Mouse (Mus musculus): ENCODE data around the gene Mtx2. TPM values are rescaled to one million over a fixed set of nuclear protein-coding genes. Genes with fewer than 3 reads are reported as not detected.

Gene Mtx2
- polyA plus RNA-seq, 1 experiment from 2014 or later = 158 TPM

GRCm38 (mm10) chr2:74874043-74874442 is 48.4 kb downstream of the Mtx2 start:
- no peak for ATAC-seq (replicated peaks; ENCODE audit: insufficient number of reproducible peaks, insufficient read depth, low FRiP score, low read depth)
- Histone ChIP-seq H3K4me3 (no peak overlapping the region), H3K9ac (no peak overlapping the region), H3K27ac (no peak overlapping the region), H3K9me3 (replicated peaks) (no peaks in the 10 kb centered on the region), H3K27me3 (no peaks in the 10 kb centered on the region), H3K4me1 (replicated peaks) (no peaks in the 10 kb centered on the region), H3K4me2 (no peak overlapping the region), H3K36me3 (peaks cover 22% of the 10 kb centered on the region)
- WGBS = 83% methylated on average over 9 of the region's 9 CpGs

DNA sequence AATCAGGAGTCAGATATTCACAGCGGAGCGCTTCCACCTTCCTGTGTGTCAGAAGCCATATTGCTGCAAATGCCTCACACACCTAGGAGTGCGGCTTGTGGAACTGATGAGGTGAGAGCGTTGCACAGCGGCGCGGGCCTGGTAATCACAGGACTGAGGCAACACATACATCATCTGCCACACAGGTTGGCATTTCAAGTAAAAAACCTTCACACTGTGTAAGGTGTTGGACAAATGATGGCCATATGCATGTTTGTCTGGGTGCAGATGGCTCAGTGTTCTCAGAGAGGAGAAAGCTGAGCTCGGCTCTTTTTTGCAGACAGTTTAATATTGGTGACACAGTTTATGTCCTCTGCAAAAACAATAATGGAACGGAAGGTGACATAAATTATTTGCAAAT is 58.8 kb downstream of the Mtx2 start:
- no peak overlapping the region for H3K9ac ChIP-seq
- no peak overlapping the region for H3K4me2 ChIP-seq
- no peaks in the 10 kb centered on the region for H3K9me3 ChIP-seq (replicated peaks)
- 86% methylated on average over 9 of the region's 9 CpGs for WGBS
- no peaks in the 10 kb centered on the region for H3K36me3 ChIP-seq
- H3K4me3 ChIP-seq = no peak overlapping the region
- H3K27ac ChIP-seq = no peak overlapping the region
- H3K4me1 ChIP-seq (replicated peaks) = no peaks in the 10 kb centered on the region
- no peaks in the 10 kb centered on the region for H3K27me3 ChIP-seq
- no peak for ATAC-seq (replicated peaks; ENCODE audit: insufficient number of reproducible peaks, insufficient read depth, low FRiP score, low read depth)

- no peaks in the 10 kb centered on the region for H3K36me3 ChIP-seq
- H3K4me2 ChIP-seq = no peak overlapping the region
- 71% methylated on average over 5 of the region's 5 CpGs for WGBS
- no peaks in the 10 kb centered on the region for H3K4me1 ChIP-seq (replicated peaks)
- H3K27me3 ChIP-seq = no peaks in the 10 kb centered on the region
- no peaks in the 10 kb centered on the region for H3K9me3 ChIP-seq (replicated peaks)
- H3K9ac ChIP-seq = no peak overlapping the region
- no peak overlapping the region for H3K4me3 ChIP-seq
- no peak for ATAC-seq (replicated peaks; ENCODE audit: insufficient number of reproducible peaks, insufficient read depth, low FRiP score, low read depth)
- H3K27ac ChIP-seq = no peak overlapping the region
Observed at GRCm38 (mm10) chr2:74891868-74892267, 66.3 kb downstream of the Mtx2 start.

GRCm38 (mm10) chr2:74892881-74893615 is 67.4 kb downstream of the Mtx2 start:
- ATAC-seq (replicated peaks; ENCODE audit: insufficient number of reproducible peaks, insufficient read depth, low FRiP score, low read depth) = no peak
- no peak overlapping the region for H3K27ac ChIP-seq
- H3K9ac ChIP-seq = no peak overlapping the region
- H3K4me1 ChIP-seq (replicated peaks) = no peaks in the 10 kb centered on the region
- no peak overlapping the region for H3K4me3 ChIP-seq
- no peaks in the 10 kb centered on the region for H3K9me3 ChIP-seq (replicated peaks)
- WGBS = 84% methylated on average over 7 of the region's 7 CpGs
- no peaks in the 10 kb centered on the region for H3K27me3 ChIP-seq
- no peaks in the 10 kb centered on the region for H3K36me3 ChIP-seq
- H3K4me2 ChIP-seq = no peak overlapping the region

DNA sequence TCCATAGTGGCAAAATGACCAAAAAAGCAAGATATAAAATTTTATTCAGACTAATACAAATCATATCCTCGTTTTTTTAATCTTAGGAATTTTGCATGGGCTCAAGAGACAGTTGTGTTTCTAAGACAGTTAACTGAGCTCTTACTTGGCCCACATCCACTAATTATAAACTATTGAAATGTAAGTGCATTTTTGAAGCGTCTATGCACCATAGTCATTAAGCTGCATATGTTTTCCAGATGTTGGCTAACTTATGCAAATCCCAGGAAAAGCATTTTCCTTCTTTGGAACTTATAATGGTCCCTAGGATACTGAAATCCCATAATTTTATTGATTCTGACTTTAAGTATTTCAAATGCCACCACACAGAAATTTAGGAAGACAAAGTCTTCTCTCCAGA is 68.5 kb downstream of the Mtx2 start:
- Histone ChIP-seq H3K4me3 (no peak overlapping the region), H3K4me2 (no peak overlapping the region), H3K9me3 (replicated peaks) (no peaks in the 10 kb centered on the region), H3K4me1 (replicated peaks) (no peaks in the 10 kb centered on the region), H3K27ac (no peak overlapping the region), H3K9ac (no peak overlapping the region), H3K36me3 (no peaks in the 10 kb centered on the region), H3K27me3 (no peaks in the 10 kb centered on the region)
- WGBS = 60% methylated on average over 2 of the region's 2 CpGs
- ATAC-seq (replicated peaks; ENCODE audit: insufficient number of reproducible peaks, insufficient read depth, low FRiP score, low read depth) = no peak

- Histone ChIP-seq H3K27ac (no peak overlapping the region), H3K9ac (no peak overlapping the region), H3K9me3 (replicated peaks) (no peaks in the 10 kb centered on the region), H3K4me1 (replicated peaks) (no peaks in the 10 kb centered on the region), H3K36me3 (no peaks in the 10 kb centered on the region), H3K4me2 (no peak overlapping the region), H3K4me3 (no peak overlapping the region), H3K27me3 (no peaks in the 10 kb centered on the region)
- WGBS = 42% methylated on average over 5 of the region's 5 CpGs
- ATAC-seq (replicated peaks; ENCODE audit: insufficient number of reproducible peaks, insufficient read depth, low FRiP score, low read depth) = no peak
Observed at GRCm38 (mm10) chr2:74899973-74900372, 74.4 kb downstream of the Mtx2 start.

GRCm38 (mm10) chr2:74901764-74902295 is 76.2 kb downstream of the Mtx2 start:
- Histone ChIP-seq H3K9me3 (replicated peaks) (no peaks in the 10 kb centered on the region), H3K4me3 (no peak overlapping the region), H3K27me3 (no peaks in the 10 kb centered on the region), H3K9ac (no peak overlapping the region), H3K4me2 (no peak overlapping the region), H3K4me1 (replicated peaks) (no peaks in the 10 kb centered on the region; the same call in 1 of the 2 replicates), H3K36me3 (no peaks in the 10 kb centered on the region), H3K27ac (no peak overlapping the region)
- 29% methylated on average over 3 of the region's 3 CpGs for WGBS
- no peak for ATAC-seq (replicated peaks; ENCODE audit: insufficient number of reproducible peaks, insufficient read depth, low FRiP score, low read depth)

- Histone ChIP-seq H3K27ac (0 out of 2 replicates have a peak overlapping the region, but pooled peaks have one; percentile 16), H3K4me1 (replicated peaks) (peaks cover 3% of the 10 kb centered on the region; the same call in 1 of the 2 replicates), H3K9ac (no peak overlapping the region), H3K4me3 (no peak overlapping the region), H3K27me3 (no peaks in the 10 kb centered on the region), H3K4me2 (no peak overlapping the region), H3K36me3 (no peaks in the 10 kb centered on the region), H3K9me3 (replicated peaks) (no peaks in the 10 kb centered on the region)
- WGBS = 63% methylated on average over 19 of the region's 19 CpGs
- ATAC-seq (replicated peaks; ENCODE audit: insufficient number of reproducible peaks, insufficient read depth, low FRiP score, low read depth) = no peak
Observed at GRCm38 (mm10) chr2:74907368-74908291, 82.0 kb downstream of the Mtx2 start.

DNA sequence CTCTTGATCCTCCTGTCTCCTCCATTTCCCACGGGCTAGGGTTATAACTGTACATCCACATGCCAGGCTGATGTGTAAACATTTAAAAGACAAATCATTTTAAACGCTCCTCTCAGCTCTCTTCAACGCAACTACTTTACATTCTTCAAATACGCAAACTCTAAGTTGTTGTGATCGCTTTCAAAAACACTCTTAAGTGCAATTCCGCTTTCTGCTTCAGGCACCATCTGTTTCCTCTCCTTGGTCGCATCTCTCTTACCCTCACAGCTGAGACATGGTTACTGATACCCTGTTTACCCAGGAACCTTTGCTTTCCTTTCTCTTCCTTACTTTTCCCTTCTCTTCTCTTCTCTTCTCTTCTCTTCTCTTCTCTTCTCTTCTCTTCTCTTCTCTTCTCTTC is 86.4 kb downstream of the Mtx2 start:
- Histone ChIP-seq H3K27ac (no peak overlapping the region), H3K36me3 (no peaks in the 10 kb centered on the region), H3K9ac (no peak overlapping the region), H3K4me2 (no peak overlapping the region), H3K27me3 (no peaks in the 10 kb centered on the region), H3K4me1 (replicated peaks) (peaks cover 1% of the 10 kb centered on the region; the same call in 1 of the 2 replicates), H3K9me3 (replicated peaks) (no peaks in the 10 kb centered on the region), H3K4me3 (no peak overlapping the region)
- WGBS = 63% methylated on average over 7 of the region's 7 CpGs
- no peak for ATAC-seq (replicated peaks; ENCODE audit: insufficient number of reproducible peaks, insufficient read depth, low FRiP score, low read depth)

GRCm38 (mm10) chr2:74917880-74918537 is 92.4 kb downstream of the Mtx2 start:
- Histone ChIP-seq H3K27ac (no peak overlapping the region), H3K4me1 (replicated peaks) (no peaks in the 10 kb centered on the region), H3K4me2 (no peak overlapping the region), H3K36me3 (no peaks in the 10 kb centered on the region), H3K4me3 (no peak overlapping the region), H3K27me3 (no peaks in the 10 kb centered on the region), H3K9ac (no peak overlapping the region), H3K9me3 (replicated peaks) (no peaks in the 10 kb centered on the region)
- ATAC-seq (replicated peaks; ENCODE audit: insufficient number of reproducible peaks, insufficient read depth, low FRiP score, low read depth) = no peak
- WGBS = 59% methylated on average over 9 of the region's 9 CpGs
